Mouse (Mus musculus): ENCODE results near the gene Dnm2.

- TF ChIP-seq POLR2A (IDR thresholded peaks at IDR 0.05; ENCODE audit: borderline replicate concordance, low read depth, low read length) = no peak
- TF ChIP-seq CTCF (IDR thresholded peaks at IDR 0.05; ENCODE audit: low read depth, low read length) = no peak
These were observed 29.8 kb downstream of the Dnm2 start for GRCm38 (mm10) chr9:21454556-21454955.
